Mouse (Mus musculus) bone marrow macrophage, adult 2 months (primary cell): ENCODE measurements around the gene Cemip2.

Source experiments
- CTCF ChIP-seq: IDR thresholded peaks from 2 replicates; pipeline ENCODE4 v1.5.1; 2012; ENCODE audit warnings: low read depth, mild to moderate bottlenecking, low read length, moderate library complexity
- POLR2A ChIP-seq: IDR thresholded peaks from 2 replicates; pipeline ENCODE4 v1.6.1; 2012; ENCODE audit warnings: mild to moderate bottlenecking, low read depth, low read length, borderline replicate concordance

GRCm38 (mm10) chr19:21796333-21796732 lies 18.2 kb downstream of the Cemip2 start:
- TF ChIP-seq POLR2A (no peak), CTCF (no peak)
